Mouse (Mus musculus): ENCODE results near the gene Mbnl1.

Gene Mbnl1

DNA sequence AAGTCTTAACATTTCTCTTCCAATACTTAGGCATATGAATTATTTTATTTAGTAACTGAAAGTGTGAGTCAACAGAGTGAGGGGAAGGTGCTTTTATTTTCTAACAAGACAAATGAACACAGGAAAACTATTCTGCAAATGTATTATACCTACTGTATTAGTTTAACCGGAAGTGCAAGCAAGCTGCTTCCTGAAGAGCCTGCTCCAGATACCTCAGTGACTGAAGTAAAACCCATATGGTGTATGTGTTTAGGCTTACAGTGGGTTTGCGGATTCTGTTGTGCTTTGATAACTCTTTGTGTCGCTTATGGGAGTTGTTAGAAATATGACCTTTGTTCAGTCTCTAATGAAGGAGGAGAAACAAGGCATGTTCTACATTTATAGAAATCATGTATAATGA is 46.7 kb downstream of the Mbnl1 start:
- DNase-seq (ENCODE audit: low spot score), result no peak

- no peak for DNase-seq (ENCODE audit: low spot score)
These were observed 51.5 kb downstream of the Mbnl1 start for GRCm38 (mm10) chr3:60524127-60524526.

DNA sequence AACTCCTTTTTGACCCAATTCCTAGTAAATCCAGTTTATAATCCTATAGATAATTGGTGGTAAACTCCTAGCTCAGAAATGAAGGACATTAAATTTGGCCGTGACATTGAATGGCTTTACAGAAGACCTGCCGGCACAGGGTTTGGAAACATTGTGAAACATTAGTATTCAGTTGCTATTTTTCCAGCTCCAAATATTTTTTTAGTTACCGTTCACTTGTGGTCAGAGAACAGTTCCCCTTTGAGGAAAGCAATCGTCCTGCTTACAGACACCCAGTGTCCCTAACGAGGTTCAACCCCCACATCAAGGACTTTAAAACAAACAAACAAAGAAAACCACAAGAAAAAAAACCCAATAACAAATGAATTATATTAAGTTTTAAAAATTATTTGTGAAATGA is 58.7 kb downstream of the Mbnl1 start:
- no peak for DNase-seq (ENCODE audit: low spot score)

GRCm38 (mm10) chr3:60531826-60532225 is 59.2 kb downstream of the Mbnl1 start:
- DNase-seq (ENCODE audit: low spot score), result no peak

DNA sequence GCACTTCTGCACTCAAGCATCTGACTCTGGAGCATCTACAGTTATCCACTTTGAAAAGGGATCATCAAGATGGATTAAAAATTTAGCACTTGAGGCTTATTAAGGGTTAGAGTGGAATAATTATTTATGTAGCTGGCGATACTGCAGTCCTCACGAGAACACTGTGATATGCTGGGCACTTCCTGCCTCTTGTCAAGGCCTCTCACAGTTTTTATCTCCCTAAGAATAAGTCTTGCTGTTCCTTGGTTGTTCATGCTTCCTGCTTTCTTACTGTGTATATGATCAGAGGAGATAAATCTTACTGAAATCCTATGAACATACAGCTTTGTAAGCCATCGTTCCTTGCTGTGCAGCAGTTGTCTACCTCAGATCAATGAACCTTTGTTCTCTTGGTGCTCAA is 62.6 kb downstream of the Mbnl1 start:
- DNase-seq (ENCODE audit: low spot score), result no peak

DNA sequence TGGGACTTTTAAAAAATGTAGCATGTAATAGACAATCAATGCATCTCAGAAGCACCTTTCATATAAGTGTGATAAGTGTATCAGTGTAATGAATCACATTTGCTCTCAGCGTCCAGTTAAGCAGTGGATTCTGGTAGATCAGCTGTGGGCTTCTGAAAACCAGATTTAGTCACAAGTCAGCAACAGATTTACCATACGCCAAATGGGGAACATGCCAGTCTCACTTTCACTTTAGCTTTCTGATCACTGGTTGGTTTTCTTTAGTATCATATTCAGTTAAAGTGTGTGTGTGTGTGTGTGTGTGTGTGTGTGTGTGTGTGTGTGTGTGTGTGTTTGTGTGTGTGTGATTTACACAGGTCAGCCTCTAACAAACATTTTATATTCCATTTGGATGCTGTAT is 64.4 kb downstream of the Mbnl1 start:
- no peak for DNase-seq (ENCODE audit: low spot score)

DNA sequence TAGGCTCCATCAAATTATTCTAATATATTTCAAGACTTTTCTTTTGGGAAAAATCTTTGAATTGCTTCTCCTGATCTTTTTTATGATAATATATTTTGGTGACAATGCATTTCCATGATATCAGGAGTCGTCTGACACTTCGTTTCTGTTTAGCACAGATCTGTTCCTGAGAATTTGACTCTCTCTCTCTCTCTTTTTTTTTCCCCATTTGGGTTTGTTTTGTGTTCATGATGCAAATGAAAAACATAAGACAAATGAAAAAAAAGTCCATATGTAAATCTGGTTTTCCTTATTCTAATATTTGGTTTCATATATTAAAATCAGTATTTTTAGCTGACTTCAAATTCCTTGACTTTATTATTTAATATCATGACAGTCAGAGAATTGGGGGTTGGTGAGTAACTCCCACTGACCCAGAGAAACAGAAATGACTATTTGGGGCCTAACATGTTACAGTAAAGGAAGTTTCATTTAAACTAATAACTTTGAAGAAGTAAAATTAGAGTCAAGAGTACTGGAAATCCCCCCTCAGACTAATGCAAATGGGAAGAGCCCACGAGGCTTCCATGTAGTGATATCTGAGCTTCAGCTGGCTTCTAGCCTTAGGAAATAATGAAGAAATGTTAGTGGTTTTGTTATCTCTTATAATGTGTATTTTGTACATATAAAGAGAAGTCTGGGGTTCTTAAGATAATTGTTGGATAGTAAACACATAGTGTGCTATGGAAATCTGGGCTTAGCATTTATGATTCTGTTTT is 65.8 kb downstream of the Mbnl1 start:
- DNase-seq (ENCODE audit: low spot score), result no peak

DNA sequence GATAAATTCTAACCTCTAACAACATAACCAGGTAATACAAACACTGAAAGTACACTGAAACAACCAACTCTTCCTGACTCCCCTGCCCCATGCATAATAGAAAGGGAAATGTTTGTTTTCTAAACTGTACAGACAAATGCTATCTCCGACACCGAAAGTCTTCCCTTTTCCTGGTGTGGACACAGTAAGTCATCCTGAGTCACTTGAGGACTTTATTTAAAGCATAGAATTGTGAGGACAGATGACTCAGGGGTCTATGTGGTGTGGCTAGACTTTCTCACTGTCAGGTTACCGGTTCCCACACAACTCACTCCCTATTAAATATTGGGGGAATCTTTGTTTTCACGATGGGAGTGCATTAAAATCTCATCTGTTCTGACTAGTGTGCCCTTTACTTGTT is 68.5 kb downstream of the Mbnl1 start:
- DNase-seq (ENCODE audit: low spot score), result no peak

GRCm38 (mm10) chr3:60546196-60546595 is 73.6 kb downstream of the Mbnl1 start:
- DNase-seq (ENCODE audit: low spot score), result no peak

GRCm38 (mm10) chr3:60546904-60547303 is 74.3 kb downstream of the Mbnl1 start:
- DNase-seq (ENCODE audit: low spot score), result no peak

DNA sequence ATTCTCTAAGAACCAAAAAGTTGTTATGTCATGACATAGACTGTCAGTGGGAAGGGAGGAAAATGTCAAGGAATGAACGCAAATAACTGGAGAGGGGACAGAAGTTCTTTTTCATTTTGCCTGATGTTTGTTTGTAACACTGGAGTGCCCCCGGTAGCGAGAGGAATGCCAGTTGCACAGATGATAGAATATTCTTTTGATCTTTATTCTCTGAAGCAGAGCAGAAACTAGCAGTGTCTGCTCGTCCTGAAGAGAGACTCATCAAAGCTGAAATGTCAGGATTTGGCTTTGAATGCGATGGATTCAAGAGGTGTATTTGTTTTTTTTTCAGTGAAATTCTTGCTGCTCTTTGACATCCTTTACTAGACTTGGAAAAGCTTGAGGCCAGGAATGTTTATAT is 77.9 kb downstream of the Mbnl1 start:
- DNase-seq (ENCODE audit: low spot score), result no peak

GRCm38 (mm10) chr3:60551650-60552049 is 79.0 kb downstream of the Mbnl1 start:
- DNase-seq (ENCODE audit: low spot score), result no peak

- no peak for DNase-seq (ENCODE audit: low spot score)
These were observed 80.4 kb downstream of the Mbnl1 start for GRCm38 (mm10) chr3:60553011-60553410.

DNA sequence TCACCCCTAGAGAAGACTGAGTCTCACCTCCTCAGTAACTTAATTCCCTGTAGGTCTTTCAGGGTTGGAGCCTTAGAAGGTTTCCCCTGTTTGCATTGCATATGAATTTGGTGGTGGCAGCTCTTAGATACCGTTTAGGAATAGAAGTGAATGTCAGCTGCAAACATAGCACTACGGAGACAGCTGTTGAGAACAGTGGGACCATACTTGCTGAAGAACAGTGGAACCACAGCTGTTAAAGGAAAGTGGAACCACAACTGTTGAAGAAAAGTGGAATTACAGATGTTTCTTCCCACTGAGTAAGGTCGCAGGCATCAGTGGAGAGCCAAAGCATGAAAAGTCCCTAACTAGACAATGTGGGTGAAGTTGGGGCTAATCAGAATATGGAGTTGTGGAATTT is 84.0 kb downstream of the Mbnl1 start:
- no peak for DNase-seq (ENCODE audit: low spot score)

- DNase-seq (ENCODE audit: low spot score), result no peak
These were observed 85.7 kb downstream of the Mbnl1 start for GRCm38 (mm10) chr3:60558252-60558862.

- DNase-seq (ENCODE audit: low spot score), result no peak
These were observed 87.1 kb downstream of the Mbnl1 start for GRCm38 (mm10) chr3:60559762-60560161.

GRCm38 (mm10) chr3:60563529-60564243 is 91.1 kb downstream of the Mbnl1 start:
- DNase-seq (ENCODE audit: low spot score), result no peak

DNA sequence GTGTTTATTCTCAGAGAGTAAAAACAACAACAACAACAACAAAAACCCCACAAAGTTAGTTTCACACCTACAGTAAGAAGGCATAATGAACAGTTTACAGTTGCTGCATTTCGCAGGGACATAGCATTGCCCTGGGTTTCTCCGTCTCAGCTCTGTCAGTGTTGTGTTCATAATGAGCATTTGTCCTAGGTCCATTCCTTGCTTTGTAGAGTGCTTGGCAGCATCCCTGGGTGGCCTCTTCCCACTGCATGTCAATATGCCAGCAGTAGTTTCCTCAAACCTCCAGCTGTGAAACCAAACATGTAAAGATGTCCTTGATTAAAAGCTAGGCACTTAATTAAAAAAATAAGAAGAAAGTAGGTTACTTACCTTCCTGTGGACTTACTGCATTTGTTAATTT is 91.6 kb downstream of the Mbnl1 start:
- no peak for DNase-seq (ENCODE audit: low spot score)

DNA sequence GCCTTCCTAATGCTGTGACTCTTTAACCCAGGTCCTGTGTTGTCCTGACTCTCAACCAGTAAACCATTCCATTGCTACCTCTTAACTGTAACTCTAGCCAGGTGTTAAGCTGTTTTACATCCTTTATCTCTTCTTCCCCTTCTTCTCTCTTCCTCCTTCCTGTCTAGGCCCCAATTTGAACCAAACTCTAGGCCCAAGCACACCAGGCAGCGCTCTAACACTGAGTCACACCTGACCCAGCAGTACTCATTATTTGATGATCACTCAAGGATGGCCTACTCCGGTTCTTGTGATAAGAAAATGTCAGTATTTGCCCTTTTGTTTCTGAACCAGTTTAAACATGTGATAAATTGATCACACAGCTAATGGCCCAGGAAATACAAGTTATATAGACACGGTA is 92.6 kb downstream of the Mbnl1 start:
- DNase-seq (ENCODE audit: low spot score), result no peak

- no peak for DNase-seq (ENCODE audit: low spot score)
These were observed 93.3 kb downstream of the Mbnl1 start for GRCm38 (mm10) chr3:60565950-60566349.

DNA sequence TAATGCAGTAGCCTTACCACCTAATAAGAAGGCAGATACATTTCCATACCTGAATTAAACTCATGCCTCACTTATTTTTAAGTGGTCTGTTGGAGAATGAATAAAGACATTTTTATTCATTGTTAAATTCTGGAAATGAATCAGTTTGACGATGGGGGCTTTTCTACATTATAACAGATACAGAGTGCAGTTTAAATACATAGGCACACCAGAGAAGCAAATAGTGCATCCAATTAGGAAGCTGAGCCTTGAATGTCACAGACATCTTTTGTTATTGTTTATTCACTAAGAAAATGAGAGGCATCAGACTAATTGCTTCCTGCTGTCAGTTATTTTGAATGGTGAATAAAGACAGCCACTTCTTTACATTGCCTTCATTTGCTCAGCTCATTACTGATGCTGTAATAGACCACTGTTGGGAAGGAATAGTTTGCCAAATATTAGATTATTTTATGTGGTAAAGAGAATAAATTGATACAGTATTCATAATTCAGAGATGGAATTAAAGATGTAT is 95.6 kb downstream of the Mbnl1 start:
- no peak for DNase-seq (ENCODE audit: low spot score)

GRCm38 (mm10) chr3:60568801-60569568 is 96.4 kb downstream of the Mbnl1 start:
- DNase-seq (ENCODE audit: low spot score), result no peak
